ENCODE assay signal across 7 mouse cellular contexts in genomic region chr13:110643198-110643896, GRCm38 (mm10).
DNase-seq lines count a peak whose midpoint lies in the region; ATAC-seq lines count a peak whose summit lies in the region.

No protein-coding gene starts in this region.

- 42% methylated on average over 11 of the region's 11 CpGs for WGBS in neural tube, embryonic 12.5 days
- WGBS in neural tube, embryonic 13.5 days: 27% methylated on average over 11 of the region's 11 CpGs

- no peak overlapping the region for H3K4me3 ChIP-seq in neural tube, embryonic 12.5 days
- H3K4me3 ChIP-seq in neural tube, embryonic 13.5 days: 0 out of 2 replicates have a peak overlapping the region, but pooled peaks have one; percentile 5

- H3K4me2 ChIP-seq in neural tube, embryonic 12.5 days (replicated peaks): peak overlapping the region; percentile 24; the same call in 1 of the 2 replicates
- H3K4me2 ChIP-seq in neural tube, embryonic 13.5 days: peak overlapping the region; percentile 44

- no peak overlapping the region for H3K27ac ChIP-seq in neural tube, embryonic 12.5 days
- H3K27ac ChIP-seq in neural tube, embryonic 13.5 days (replicated peaks): peak overlapping the region; percentile 33; the same call in 1 of the 2 replicates

- peaks cover 8% of the 10 kb centered on the region; the same call in 1 of the 2 replicates for H3K4me1 ChIP-seq in neural tube, embryonic 12.5 days
- peaks cover 18% of the 10 kb centered on the region for H3K4me1 ChIP-seq in neural tube, embryonic 13.5 days (replicated peaks)

- no peak for DNase-seq in neural tube, embryonic 10.5 days (ENCODE audit: extremely low spot score, low spot score)
- peak; percentile 11 for DNase-seq in cerebellum, adult 8-10 months
- peak; percentile 49 to 68 for DNase-seq in heart, adult 9 months (ENCODE audit: low spot score in 2 of 2)
- DNase-seq in kidney, postnatal 10 days: peak; percentile 28
- DNase-seq in embryo, embryonic 10.5 days (ENCODE audit: low spot score): no peak

- H3K27me3 ChIP-seq in neural tube, embryonic 12.5 days (replicated peaks): no peaks in the 10 kb centered on the region
- no peaks in the 10 kb centered on the region for H3K27me3 ChIP-seq in neural tube, embryonic 13.5 days

- ATAC-seq in neural tube, embryonic 12.5 days (ENCODE audit: low FRiP score, low read depth): no peak
- peak; percentile 43; the same call in 1 of the 2 replicates for ATAC-seq in neural tube, embryonic 13.5 days (ENCODE audit: low read depth)

- H3K9ac ChIP-seq in neural tube, embryonic 12.5 days: no peak overlapping the region
- H3K9ac ChIP-seq in neural tube, embryonic 13.5 days: no peak overlapping the region

- no peaks in the 10 kb centered on the region for H3K36me3 ChIP-seq in neural tube, embryonic 12.5 days
- no peaks in the 10 kb centered on the region for H3K36me3 ChIP-seq in neural tube, embryonic 13.5 days

- H3K9me3 ChIP-seq in neural tube, embryonic 12.5 days: no peaks in the 10 kb centered on the region
- no peaks in the 10 kb centered on the region for H3K9me3 ChIP-seq in neural tube, embryonic 13.5 days

Comparison
In these comparisons a context has a peak if more than half of its experiments do, and no peak if none do; other contexts are left out.
1. DNase-seq: peak in cerebellum, adult 8-10 months (single experiment), heart, adult 9 months (2 of 2) and kidney, postnatal 10 days (single experiment); none in neural tube, embryonic 10.5 days (single experiment) and embryo, embryonic 10.5 days (single experiment).